Mouse (Mus musculus): Measurements from ENCODE around the gene Mindy4. TPM values are rescaled to one million over a fixed set of nuclear protein-coding genes. Genes with fewer than 3 reads are reported as not detected.

Gene Mindy4
- total RNA-seq, 2 experiments from 2014 or later: 0.26 to 0.54 TPM

GRCm38 (mm10) chr6:55335989-55336514 is 132.9 kb downstream of the Mindy4 start, which contains the start of gene Aqp1:
Gene Aqp1 (plus strand): TSS chr6:55336432.
- peak; percentile 34; the same call in 1 of the 2 replicates for ATAC-seq (ENCODE audit: poor library complexity, severe bottlenecking)

- ATAC-seq (ENCODE audit: poor library complexity, severe bottlenecking): no peak
These were observed 134.1 kb downstream of the Mindy4 start for GRCm38 (mm10) chr6:55337242-55337641.

GRCm38 (mm10) chr6:55338077-55338476 is 134.9 kb downstream of the Mindy4 start:
- ATAC-seq (ENCODE audit: poor library complexity, severe bottlenecking): no peak

DNA sequence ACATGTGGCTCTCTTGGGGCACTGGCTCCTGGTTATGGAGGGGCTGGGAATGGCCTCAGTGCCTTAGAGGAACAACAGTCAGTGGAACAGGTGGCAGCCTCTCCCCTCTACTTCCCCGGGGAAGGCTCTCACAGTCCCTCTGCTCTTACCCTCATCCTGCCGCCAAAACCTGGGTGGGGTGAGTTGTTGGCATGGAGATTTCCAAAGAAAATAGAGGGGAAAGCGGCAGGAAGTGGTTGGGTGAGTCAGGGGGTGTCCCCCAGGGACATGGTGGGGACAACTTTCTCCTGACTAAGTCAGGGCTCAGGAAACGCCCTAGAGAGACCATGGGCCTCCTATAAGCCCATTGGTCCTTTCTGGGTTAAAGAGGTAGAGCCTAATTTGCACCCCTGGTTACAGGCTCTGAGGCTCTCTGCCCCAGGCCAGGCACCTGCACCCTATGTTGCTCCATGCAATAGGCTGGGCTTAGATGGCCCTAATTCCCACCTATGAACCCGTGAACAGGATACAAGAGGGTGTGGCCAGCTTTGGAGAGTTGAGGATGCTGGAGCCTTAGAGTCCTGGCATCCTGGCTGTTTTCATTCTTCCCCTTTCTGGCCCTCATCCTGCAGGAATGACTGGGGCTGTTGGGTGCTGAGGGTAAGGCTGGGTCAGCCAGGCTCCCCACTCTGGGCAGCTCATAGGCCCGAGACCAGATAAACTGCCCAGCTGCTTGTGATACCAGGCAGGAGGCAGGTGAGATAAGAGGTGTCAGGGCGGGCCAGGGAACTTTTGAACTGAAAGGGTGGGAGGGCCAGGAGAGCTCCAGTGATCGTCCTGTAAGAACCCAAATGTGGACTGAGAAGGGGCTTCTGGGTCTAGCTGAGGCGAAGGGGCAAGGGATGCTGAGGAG is 136.0 kb downstream of the Mindy4 start:
- no peak; the same call in 1 of the 2 replicates for ATAC-seq (ENCODE audit: poor library complexity, severe bottlenecking)

DNA sequence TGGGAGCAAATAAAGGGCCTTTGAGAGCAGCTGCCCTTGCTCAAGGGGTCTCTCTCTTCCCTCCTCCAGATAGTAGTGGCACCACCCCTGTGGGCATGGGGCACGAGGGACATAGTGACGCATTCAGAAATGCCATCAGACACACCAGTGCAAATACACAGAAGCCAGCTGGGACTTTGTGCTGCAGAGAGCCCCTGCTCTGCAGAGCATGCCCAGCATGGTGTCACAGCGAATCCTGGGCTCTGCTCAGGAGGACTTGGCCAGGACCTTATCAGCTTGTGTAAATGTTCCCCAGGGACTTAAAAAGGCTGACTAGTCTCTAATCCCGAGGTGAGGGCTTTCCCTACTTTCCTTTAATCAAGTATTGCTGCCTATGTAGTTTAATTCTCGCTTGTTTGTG is 138.5 kb downstream of the Mindy4 start:
- ATAC-seq (ENCODE audit: poor library complexity, severe bottlenecking): no peak

- no peak for ATAC-seq (ENCODE audit: poor library complexity, severe bottlenecking)
These were observed 139.1 kb downstream of the Mindy4 start for GRCm38 (mm10) chr6:55342328-55342727.

DNA sequence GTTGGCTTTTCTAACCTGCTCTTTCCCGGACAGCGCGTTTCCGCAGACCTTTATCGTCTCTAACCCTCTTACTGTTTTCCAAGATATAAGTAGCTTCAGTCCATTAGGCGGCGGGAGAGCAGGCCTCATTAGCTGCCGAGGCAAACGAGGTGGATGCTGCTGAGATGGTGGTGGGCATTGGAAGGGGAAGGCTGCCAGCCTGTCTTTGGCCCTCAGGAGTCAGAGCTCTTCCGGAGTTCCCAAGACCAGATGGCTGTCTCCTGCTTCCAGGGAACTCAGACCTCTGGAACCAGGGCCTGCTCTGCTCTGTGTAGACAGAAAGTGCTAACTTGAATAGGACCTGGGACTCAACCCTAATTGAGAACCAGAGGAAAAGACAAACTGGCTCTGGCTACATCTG is 140.3 kb downstream of the Mindy4 start:
- no peak for ATAC-seq (ENCODE audit: poor library complexity, severe bottlenecking)

DNA sequence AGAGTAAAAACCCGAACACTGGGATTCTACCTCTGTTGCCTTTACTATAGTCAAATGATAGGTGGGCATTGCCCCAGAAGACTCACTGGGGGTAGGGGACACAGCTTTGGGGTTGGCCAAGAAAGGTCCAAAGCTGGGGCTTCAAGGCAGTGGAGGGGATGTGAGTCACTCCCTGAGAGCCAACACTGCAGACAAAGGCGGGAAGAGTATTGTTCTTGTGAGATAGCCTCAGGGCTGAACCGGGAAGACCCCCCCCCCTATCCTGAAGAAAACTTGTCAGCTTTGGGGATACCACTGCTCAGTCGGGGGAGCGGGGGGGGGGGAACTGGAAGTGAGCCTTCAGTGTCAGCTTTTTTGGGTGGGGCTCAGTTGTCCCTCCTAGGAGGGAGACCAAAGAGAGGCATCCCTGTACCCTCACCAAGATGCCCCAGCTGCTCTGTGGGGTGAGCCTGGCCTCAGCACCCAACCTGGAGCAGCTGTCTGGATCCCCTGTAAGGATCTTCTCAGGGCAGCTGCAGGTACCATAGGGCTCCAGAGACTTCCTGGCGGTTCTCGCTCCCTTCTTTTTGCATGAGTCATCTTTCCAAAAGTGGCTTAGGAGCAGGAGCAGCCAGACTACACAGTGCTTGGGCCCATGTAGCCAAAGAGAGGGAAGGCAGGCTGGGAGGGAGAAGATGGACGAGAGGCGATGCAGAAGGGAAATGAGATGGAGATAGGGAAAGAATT is 141.3 kb downstream of the Mindy4 start:
- ATAC-seq (ENCODE audit: poor library complexity, severe bottlenecking): no peak

DNA sequence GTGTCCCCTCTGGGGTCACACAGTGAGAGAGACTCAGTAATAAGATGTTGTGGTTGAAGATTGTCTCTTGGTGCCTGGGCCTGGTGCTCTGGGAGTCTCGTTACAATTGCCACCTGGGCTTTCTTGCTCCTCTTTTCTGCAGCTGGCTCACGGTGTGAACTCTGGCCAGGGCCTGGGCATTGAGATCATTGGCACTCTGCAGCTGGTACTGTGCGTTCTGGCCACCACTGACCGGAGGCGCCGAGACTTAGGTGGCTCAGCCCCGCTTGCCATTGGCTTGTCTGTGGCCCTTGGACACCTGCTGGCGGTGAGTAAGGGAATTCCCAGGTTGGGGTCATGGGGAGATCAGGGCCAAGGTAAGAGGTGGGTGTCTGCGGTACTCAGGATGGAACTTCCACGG is 142.1 kb downstream of the Mindy4 start:
- no peak for ATAC-seq (ENCODE audit: poor library complexity, severe bottlenecking)

DNA sequence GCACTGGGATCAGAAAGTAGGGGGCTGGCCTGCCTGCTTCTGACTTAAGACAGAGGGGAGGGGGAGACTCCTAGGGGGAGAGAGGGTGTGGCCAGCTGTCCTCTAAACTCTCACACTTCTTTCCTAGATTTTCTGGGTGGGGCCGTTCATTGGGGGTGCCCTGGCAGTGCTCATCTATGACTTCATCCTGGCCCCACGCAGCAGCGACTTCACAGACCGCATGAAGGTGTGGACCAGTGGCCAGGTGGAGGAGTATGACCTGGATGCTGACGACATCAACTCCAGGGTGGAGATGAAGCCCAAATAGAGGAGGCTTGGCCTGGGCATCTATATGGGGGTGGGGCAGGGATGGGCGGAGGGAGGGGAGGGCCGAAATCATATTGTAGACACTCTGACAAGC is 143.3 kb downstream of the Mindy4 start:
- no peak for ATAC-seq (ENCODE audit: poor library complexity, severe bottlenecking)

- no peak for ATAC-seq (ENCODE audit: poor library complexity, severe bottlenecking)
These were observed 144.8 kb downstream of the Mindy4 start for GRCm38 (mm10) chr6:55347711-55348571.

GRCm38 (mm10) chr6:55349231-55349630 is 146.0 kb downstream of the Mindy4 start:
- no peak for ATAC-seq (ENCODE audit: poor library complexity, severe bottlenecking)

DNA sequence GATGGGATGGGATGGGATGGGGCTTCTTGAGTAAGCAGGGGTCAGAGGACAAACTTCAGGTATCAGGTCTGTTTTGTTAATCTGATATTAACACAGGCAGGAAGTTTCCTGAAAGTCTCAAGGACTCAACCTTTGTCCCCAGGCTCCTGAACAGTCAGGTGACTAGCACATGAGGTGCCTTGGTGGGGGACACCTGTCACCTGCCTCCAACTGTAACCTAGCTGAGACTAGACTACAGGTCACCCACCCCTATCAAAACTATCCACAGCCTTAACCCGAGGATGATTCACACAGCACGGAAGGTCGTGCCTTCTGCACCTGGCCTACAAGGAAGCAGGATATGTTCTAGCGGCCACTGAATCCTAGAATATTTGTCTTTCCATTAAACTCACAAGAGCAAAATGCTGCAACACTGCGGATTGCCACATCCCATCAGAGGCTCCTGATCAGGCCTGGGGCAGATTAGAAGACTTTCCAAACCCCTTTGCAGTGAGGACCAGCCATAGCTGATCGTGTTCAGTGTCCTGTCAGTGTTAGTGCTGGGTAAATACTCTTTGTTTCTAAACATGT is 147.3 kb downstream of the Mindy4 start:
- ATAC-seq (ENCODE audit: poor library complexity, severe bottlenecking): no peak

GRCm38 (mm10) chr6:55351712-55352111 is 148.5 kb downstream of the Mindy4 start:
- no peak for ATAC-seq (ENCODE audit: poor library complexity, severe bottlenecking)

- ATAC-seq (ENCODE audit: poor library complexity, severe bottlenecking): no peak
These were observed 150.7 kb downstream of the Mindy4 start for GRCm38 (mm10) chr6:55353711-55354445.

- no peak for ATAC-seq (ENCODE audit: poor library complexity, severe bottlenecking)
These were observed 151.4 kb downstream of the Mindy4 start for GRCm38 (mm10) chr6:55354456-55355117.

DNA sequence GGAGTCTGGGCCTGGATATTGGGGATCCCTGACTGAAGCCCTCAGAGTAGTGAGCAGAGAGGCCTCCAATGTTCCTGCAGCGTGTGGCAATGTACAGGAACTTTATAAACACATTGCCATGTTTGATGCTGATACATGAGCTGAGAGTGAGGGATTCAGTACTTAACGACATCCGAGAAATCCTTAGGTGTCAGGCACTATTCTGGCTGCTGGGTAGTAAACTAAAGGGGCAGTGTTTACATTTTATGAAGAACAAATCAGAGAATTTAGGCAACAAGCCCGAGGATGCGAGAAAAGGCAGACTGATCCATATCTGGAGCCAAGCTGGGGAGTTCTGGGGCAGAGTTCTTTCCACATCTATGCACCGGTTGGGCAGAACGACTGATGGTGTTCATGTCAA is 152.4 kb downstream of the Mindy4 start:
- no peak for ATAC-seq (ENCODE audit: poor library complexity, severe bottlenecking)

DNA sequence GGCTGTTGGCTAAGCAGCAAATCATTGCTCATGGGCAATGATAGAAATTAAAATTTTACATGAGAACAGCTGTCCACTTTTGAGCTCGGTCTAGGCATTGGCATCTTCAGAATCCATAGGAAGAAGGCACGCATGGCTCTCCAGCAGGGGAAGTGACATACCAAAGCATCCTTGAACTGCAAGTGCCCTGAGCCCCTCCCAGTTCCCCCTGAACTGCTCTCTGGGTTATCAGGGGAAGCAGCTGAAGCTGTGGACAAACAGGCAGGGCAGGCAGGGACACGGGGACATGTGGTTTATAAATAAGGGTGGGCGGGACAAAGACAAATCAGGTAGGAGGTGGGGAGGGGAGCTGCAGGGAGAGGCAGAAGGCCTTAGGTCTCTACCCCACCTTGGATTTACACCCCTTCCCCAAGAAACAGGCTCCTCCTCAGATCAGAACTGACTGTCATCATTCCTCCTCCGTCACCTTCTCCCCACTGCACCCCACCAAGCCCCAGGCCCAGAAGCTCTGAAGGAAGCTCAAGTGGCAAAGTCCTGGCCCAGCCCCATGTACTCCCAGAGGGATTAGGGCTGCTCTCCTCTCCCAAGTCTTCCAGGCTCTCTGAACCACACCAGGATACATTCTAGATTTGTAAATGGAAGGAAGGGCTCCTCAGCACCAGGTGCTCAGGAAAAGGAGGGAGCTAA is 153.0 kb downstream of the Mindy4 start:
- no peak for ATAC-seq (ENCODE audit: poor library complexity, severe bottlenecking)
